Comparison of ENCODE assay signal across 17 mouse cellular contexts in genomic region chr11:62589391-62589790, GRCm38 (mm10).
"Had no signal": no experiment of that assay in that cellular context is flagged by ENCODE, and none has a peak within 500 bp of the region (broad histone marks: within the 10 kb centered on the region; RNA-seq: fewer than 3 reads in every experiment).

No protein-coding gene starts in this region.

- H3K36me3 ChIP-seq: midbrain, embryonic 10.5 days had no signal

- H3K4me1 ChIP-seq: midbrain, embryonic 13.5 days; midbrain, embryonic 15.5 days; neural tube, embryonic 13.5 days; neural tube, embryonic 15.5 days had no signal

- H3K27me3 ChIP-seq: midbrain, embryonic 13.5 days; midbrain, embryonic 15.5 days; neural tube, embryonic 13.5 days; neural tube, embryonic 15.5 days had no signal

- H3K9me3 ChIP-seq: midbrain, embryonic 10.5 days; midbrain, embryonic 13.5 days; midbrain, embryonic 15.5 days; neural tube, embryonic 13.5 days; neural tube, embryonic 15.5 days had no signal

- H3K9ac ChIP-seq: lung, embryonic 14.5 days; midbrain, embryonic 13.5 days; midbrain, embryonic 15.5 days; neural tube, embryonic 13.5 days; neural tube, embryonic 15.5 days had no signal

- H3K4me2 ChIP-seq: lung, embryonic 14.5 days; midbrain, embryonic 13.5 days; midbrain, embryonic 15.5 days; neural tube, embryonic 13.5 days; neural tube, embryonic 15.5 days had no signal

- H3K4me3 ChIP-seq: midbrain, embryonic 10.5 days; midbrain, embryonic 13.5 days; midbrain, embryonic 15.5 days; myocyte; neural tube, embryonic 13.5 days; neural tube, embryonic 15.5 days had no signal

- ATAC-seq: midbrain, embryonic 13.5 days; midbrain, embryonic 15.5 days had no signal

- DNase-seq: lung, adult 18-20 months; lung, embryonic 14.5 days; lung, postnatal 10 days; retina, postnatal 1 day; right cerebral cortex, adult 18-20 months; right cerebral cortex, postnatal 25 days; right cerebral cortex, postnatal 4 days; spleen, adult 18-20 months; thymus, adult 18-20 months; thymus, postnatal 25 days; thymus, postnatal 4 days had no signal

- H3K27ac ChIP-seq: midbrain, embryonic 10.5 days; midbrain, embryonic 13.5 days; midbrain, embryonic 15.5 days; neural tube, embryonic 13.5 days; neural tube, embryonic 15.5 days had no signal
